Mouse (Mus musculus): ENCODE results near the gene Ahcy. TPM values are rescaled to one million over a fixed set of nuclear protein-coding genes. Genes with fewer than 3 reads are reported as not detected.
A peak's percentile ranks its signal among the peaks of the same experiment; 100 is the strongest.
"Not testable (repeated sequence)": the region's sequence is repeated elsewhere in the genome, so short reads cannot be mapped to it uniquely, and the experiment has no call there.

The Ahcy gene
- total RNA-seq (2014; rRNA removed; ENCODE audit: low replicate concordance) (52.2 and 91.8 TPM in 2 replicates), polyA plus RNA-seq (2015; fragmentation: Nextera tagmentation; extraction: Ambion mirVana) (18.7 and 18.9 TPM in 2 replicates)

GRCm38 (mm10) chr2:155073978-155074765 lies at the start of gene Ahcy:
Gene Ahcy, minus strand, starts transcription at chr2:155074497.
- ATAC-seq (ENCODE audit: insufficient read depth, low read depth) (peak; percentile 94), DNase-seq (ENCODE audit: low spot score) (peak; percentile 90)
- Histone ChIP-seq H3K9me3 (replicated peaks; ENCODE audit: control insufficient read depth, low read length) (no peaks in the 10 kb centered on the region), H3K27me3 (ENCODE audit: control insufficient read depth, insufficient read depth, low read length) (no peaks in the 10 kb centered on the region), H3K36me3 (replicated peaks; ENCODE audit: control insufficient read depth, insufficient read depth, low read length) (no peaks in the 10 kb centered on the region), H3K27ac (ENCODE audit: low read depth) (peak within 1 kb of the TSS; percentile 67), H3K4me3 (ENCODE audit: low read depth, low read length) (peak within 1 kb of the TSS; percentile 86), H3K4me2 (ENCODE audit: low read depth, low read length) (peak within 1 kb of the TSS; percentile 88), H3K9ac (replicated peaks; ENCODE audit: low read depth, low read length) (peak within 1 kb of the TSS; percentile 65), H3K4me1 (ENCODE audit: control insufficient read depth, insufficient read depth) (peaks cover 15% of the 10 kb centered on the region)
- under 1% methylated on average over 56 of the region's 56 CpGs for WGBS
- 0 out of 2 replicates have a peak, but pooled peaks have one; percentile 16 for TF ChIP-seq EP300 (IDR thresholded peaks at IDR 0.05; ENCODE audit: low read depth)
- TF ChIP-seq CTCF (IDR thresholded peaks at IDR 0.05; ENCODE audit: low read depth): no peak

- DNase-seq (ENCODE audit: low spot score) (no peak), ATAC-seq (ENCODE audit: insufficient read depth, low read depth) (no peak)
- Histone ChIP-seq H3K27me3 (ENCODE audit: control insufficient read depth, insufficient read depth, low read length) (no peaks in the 10 kb centered on the region), H3K9me3 (replicated peaks; ENCODE audit: control insufficient read depth, low read length) (peaks cover 12% of the 10 kb centered on the region), H3K4me2 (ENCODE audit: low read depth, low read length) (no peak overlapping the region), H3K27ac (ENCODE audit: low read depth) (no peak overlapping the region), H3K4me3 (ENCODE audit: low read depth, low read length) (no peak overlapping the region), H3K9ac (replicated peaks; ENCODE audit: low read depth, low read length) (no peak overlapping the region), H3K4me1 (ENCODE audit: control insufficient read depth, insufficient read depth) (no peaks in the 10 kb centered on the region), H3K36me3 (replicated peaks; ENCODE audit: control insufficient read depth, insufficient read depth, low read length) (no peaks in the 10 kb centered on the region)
- WGBS: 53% methylated on average over 7 of the region's 7 CpGs
- no peak for TF ChIP-seq EP300 (IDR thresholded peaks at IDR 0.05; ENCODE audit: low read depth)
Observed at GRCm38 (mm10) chr2:155115216-155115830, 41.0 kb upstream of the Ahcy start.

- H3K4me1 ChIP-seq (ENCODE audit: control insufficient read depth, insufficient read depth); DNase-seq (ENCODE audit: low spot score); H3K9me3 ChIP-seq (replicated peaks; ENCODE audit: control insufficient read depth, low read length); H3K4me3 ChIP-seq (ENCODE audit: low read depth, low read length); H3K27me3 ChIP-seq (ENCODE audit: control insufficient read depth, insufficient read depth, low read length); H3K4me2 ChIP-seq (ENCODE audit: low read depth, low read length); H3K9ac ChIP-seq (replicated peaks; ENCODE audit: low read depth, low read length); ATAC-seq (ENCODE audit: insufficient read depth, low read depth); H3K27ac ChIP-seq (ENCODE audit: low read depth); H3K36me3 ChIP-seq (replicated peaks; ENCODE audit: control insufficient read depth, insufficient read depth, low read length): not testable (repeated sequence)
- 78% methylated on average over 9 of the region's 9 CpGs for WGBS
Observed at GRCm38 (mm10) chr2:155107276-155107675, 33.0 kb upstream of the Ahcy start.

- Histone ChIP-seq H3K36me3 (replicated peaks; ENCODE audit: control insufficient read depth, insufficient read depth, low read length) (no peaks in the 10 kb centered on the region), H3K27ac (ENCODE audit: low read depth) (no peak overlapping the region), H3K4me2 (ENCODE audit: low read depth, low read length) (no peak overlapping the region), H3K27me3 (ENCODE audit: control insufficient read depth, insufficient read depth, low read length) (no peaks in the 10 kb centered on the region), H3K4me1 (ENCODE audit: control insufficient read depth, insufficient read depth) (no peaks in the 10 kb centered on the region), H3K4me3 (ENCODE audit: low read depth, low read length) (no peak overlapping the region), H3K9me3 (replicated peaks; ENCODE audit: control insufficient read depth, low read length) (no peaks in the 10 kb centered on the region), H3K9ac (replicated peaks; ENCODE audit: low read depth, low read length) (no peak overlapping the region)
- DNase-seq (ENCODE audit: low spot score) (no peak), ATAC-seq (ENCODE audit: insufficient read depth, low read depth) (no peak)
- WGBS: 63% methylated on average over 6 of the region's 6 CpGs
- TF ChIP-seq CTCF (IDR thresholded peaks at IDR 0.05; ENCODE audit: low read depth): no peak
- no peak for TF ChIP-seq EP300 (IDR thresholded peaks at IDR 0.05; ENCODE audit: low read depth)
Observed at GRCm38 (mm10) chr2:155103607-155104006, 29.3 kb upstream of the Ahcy start.

GRCm38 (mm10) chr2:155101761-155102181 lies 27.5 kb upstream of the Ahcy start:
- TF ChIP-seq EP300 (IDR thresholded peaks at IDR 0.05; ENCODE audit: low read depth) (no peak), CTCF (IDR thresholded peaks at IDR 0.05; ENCODE audit: low read depth) (no peak)
- Histone ChIP-seq H3K4me2 (ENCODE audit: low read depth, low read length) (no peak overlapping the region), H3K36me3 (replicated peaks; ENCODE audit: control insufficient read depth, insufficient read depth, low read length) (no peaks in the 10 kb centered on the region), H3K9me3 (replicated peaks; ENCODE audit: control insufficient read depth, low read length) (no peaks in the 10 kb centered on the region), H3K4me1 (ENCODE audit: control insufficient read depth, insufficient read depth) (no peaks in the 10 kb centered on the region), H3K4me3 (ENCODE audit: low read depth, low read length) (no peak overlapping the region), H3K27ac (ENCODE audit: low read depth) (no peak overlapping the region), H3K9ac (replicated peaks; ENCODE audit: low read depth, low read length) (no peak overlapping the region), H3K27me3 (ENCODE audit: control insufficient read depth, insufficient read depth, low read length) (no peaks in the 10 kb centered on the region)
- DNase-seq (ENCODE audit: low spot score) (no peak), ATAC-seq (ENCODE audit: insufficient read depth, low read depth) (no peak)
- WGBS: 69% methylated on average over 6 of the region's 6 CpGs
